Mouse (Mus musculus) ES-Bruce4 (cell line): ENCODE measurements at regions not wholly inside any gene's neighbourhood (a gene's known extent, or its start where the extent isn't known, plus 50 kb on each side); places are given as distances from the start of the nearest gene placed in this dataset.

Experiments used
- H3K27ac ChIP-seq: 2 replicates; pipeline ENCODE4 v1.5.1; 2012; ENCODE audit warnings: low read length, inconsistent platforms; ENCODE audit not compliant: insufficient read depth
- H3K27me3 ChIP-seq: 2 replicates; pipeline ENCODE4 v1.6.1; 2012; ENCODE audit warnings: mild to moderate bottlenecking, low read length, inconsistent platforms; ENCODE audit not compliant: control insufficient read depth, poor library complexity, insufficient read depth, severe bottlenecking
- H3K36me3 ChIP-seq: 2 replicates; pipeline ENCODE4 v1.6.1; 2012; ENCODE audit warnings: inconsistent platforms, mild to moderate bottlenecking, low read length, moderate library complexity; ENCODE audit not compliant: control insufficient read depth, poor library complexity, insufficient read depth, severe bottlenecking
- H3K4me1 ChIP-seq: one replicate; pipeline ENCODE4 v1.8.1; 2011; ENCODE audit warnings: low read length; ENCODE audit not compliant: control insufficient read depth, insufficient read depth
- H3K4me3 ChIP-seq: 2 replicates; pipeline ENCODE4 v1.5.1; 2011; ENCODE audit warnings: low read depth, mild to moderate bottlenecking, low read length
- H3K9ac ChIP-seq: 2 replicates; pipeline ENCODE4 v1.6.1; 2012; ENCODE audit warnings: low read depth, mild to moderate bottlenecking, inconsistent platforms; ENCODE audit not compliant: poor library complexity, severe bottlenecking
- H3K9me3 ChIP-seq: replicated peaks from 2 replicates; pipeline ENCODE4 v1.6.1; 2012; ENCODE audit warnings: mild to moderate bottlenecking, low read length, inconsistent platforms; ENCODE audit not compliant: control insufficient read depth, poor library complexity, insufficient read depth, severe bottlenecking
- CTCF ChIP-seq: IDR thresholded peaks from one replicate; pipeline ENCODE4 v1.8.1; 2011; ENCODE audit warnings: low read depth, low read length
- EP300 ChIP-seq: IDR thresholded peaks from 2 replicates; pipeline ENCODE4 v1.6.1; 2011; ENCODE audit warnings: low read depth, low read length; ENCODE audit not compliant: insufficient read depth
- POLR2A ChIP-seq: IDR thresholded peaks from one replicate; pipeline ENCODE4 v1.8.1; 2011; ENCODE audit warnings: low read length; ENCODE audit not compliant: insufficient read depth

DNA sequence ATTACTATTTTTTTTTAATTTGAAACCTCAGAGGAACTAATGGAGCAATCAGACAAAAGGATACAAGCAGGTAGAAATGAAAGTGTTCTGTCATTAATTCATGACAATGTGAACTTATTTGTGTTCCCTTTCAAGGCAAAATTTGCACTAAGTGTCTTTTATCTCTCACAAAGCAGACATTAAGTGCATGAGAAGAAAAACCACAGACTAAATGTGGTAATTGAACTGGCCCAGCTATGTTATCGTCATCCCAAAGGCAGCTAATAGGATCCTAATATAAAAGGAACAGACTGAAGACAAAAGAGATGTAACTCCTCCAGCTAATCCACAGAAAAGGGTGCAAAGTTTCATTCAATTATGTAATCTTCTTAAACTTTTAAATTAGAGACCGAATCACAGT lies 487.0 kb downstream of the Wdr20rt start:
- TF ChIP-seq POLR2A, result no peak
- TF ChIP-seq EP300, result no peak
- no peak for TF ChIP-seq CTCF
- no peaks in the 10 kb centered on the region for H3K36me3 ChIP-seq
- H3K27ac ChIP-seq, result no peak overlapping the region
- H3K9me3 ChIP-seq, result no peaks in the 10 kb centered on the region
- no peaks in the 10 kb centered on the region for H3K4me1 ChIP-seq
- H3K4me3 ChIP-seq, result no peak overlapping the region
- H3K27me3 ChIP-seq, result no peaks in the 10 kb centered on the region
- no peak overlapping the region for H3K9ac ChIP-seq
